Mouse (Mus musculus) monocyte, adult 59 days (primary cell): ENCODE data around the gene Mydgf. TPM values are rescaled to one million over a fixed set of nuclear protein-coding genes. Genes with fewer than 3 reads are reported as not detected.

Experiments
- total RNA-seq, 2 experiments: library from RNA; stranded (reverse); gene quantifications; one replicate each; pipeline ENCODE4 v1.2.4; 2023

Mydgf gene
- 10 to 100 TPM; 43.5 to 54.0 TPM for total RNA-seq

GRCm38 (mm10) chr17:56183658-56184103 lies at the start of gene Mydgf:
Mydgf (minus strand) TSS chr17:56183920.

DNA sequence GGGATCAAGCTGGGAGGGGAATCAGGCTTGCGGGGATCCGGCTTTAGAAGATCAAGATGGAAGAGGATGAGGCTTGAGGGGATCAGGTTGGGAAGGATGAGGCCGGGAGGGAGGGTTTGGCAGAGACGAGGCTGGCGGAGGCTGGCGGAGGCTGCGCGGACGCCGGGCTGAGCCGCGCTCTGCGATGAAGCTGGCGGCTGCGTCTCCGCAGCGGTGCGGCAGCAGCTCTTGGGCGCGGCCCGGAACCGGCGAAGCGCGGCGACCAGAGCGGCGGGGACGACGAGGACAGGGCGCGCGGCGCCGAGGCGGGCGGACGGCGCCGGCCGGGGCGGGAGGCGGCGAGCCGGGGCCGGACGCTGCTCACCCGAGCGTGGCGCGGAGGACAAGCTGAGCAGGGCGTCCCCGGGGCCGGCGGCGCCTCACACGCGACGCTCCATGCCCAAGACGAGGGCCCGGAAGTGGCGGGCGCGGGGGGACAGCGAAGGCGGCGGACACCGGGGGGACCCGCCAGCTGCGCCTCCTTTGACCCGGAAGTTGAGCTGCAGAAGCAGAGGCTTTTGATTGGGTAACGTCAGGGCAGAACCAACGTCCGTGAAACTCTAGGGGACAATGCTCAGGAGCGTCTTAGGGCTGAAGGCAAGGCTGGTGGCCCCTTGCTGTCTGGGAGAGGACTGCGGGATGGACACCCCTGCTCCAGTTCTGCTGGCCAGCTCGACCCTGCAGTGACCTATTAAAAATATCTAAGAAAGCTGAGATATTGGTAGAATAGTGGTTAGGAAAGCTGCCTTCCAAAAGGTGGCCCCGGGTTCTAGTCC lies 34.9 kb upstream of the Mydgf start, which contains the start of gene Dpp9:
Gene Dpp9, minus strand, starts transcription at position 529 of the 815 bp plus-strand sequence.

GRCm38 (mm10) chr17:56162231-56162774 lies 21.4 kb downstream of the Mydgf start, which contains the start of gene Tnfaip8l1:
Tnfaip8l1 (plus strand) TSS chr17:56162477.

GRCm38 (mm10) chr17:56139858-56140595 lies 43.7 kb downstream of the Mydgf start, which contains the start of gene Sema6b:
Sema6b (minus strand) TSS chr17:56140343.

Other genes with a start within 250 kb of the Mydgf start
- 1 to 10 TPM; 3.8 to 4.3 TPM for gene Zfp119b, start 234.4 kb downstream of the Mydgf start, total RNA-seq
- gene Ebi3, start 231.3 kb downstream of the Mydgf start, total RNA-seq, result 100 to 1,000 TPM; 104 to 106 TPM
- gene Yju2, start 224.8 kb downstream of the Mydgf start, total RNA-seq, result 10 to 100 TPM; 23.3 to 30.4 TPM
- 1 to 10 TPM in 1 of 2 experiments, under 1 TPM in 1; 0.88 to 1.3 TPM for gene Shd, start 213.5 kb downstream of the Mydgf start, total RNA-seq
- gene Fsd1, start 197.4 kb downstream of the Mydgf start, total RNA-seq, result not detected
- gene Stap2, start 178.3 kb downstream of the Mydgf start, total RNA-seq, result 1 to 10 TPM in 1 of 2 experiments, under 1 TPM in 1; 0.76 to 1.3 TPM
- gene Mpnd, start 178.2 kb downstream of the Mydgf start, total RNA-seq, result 10 to 100 TPM; 42.0 to 43.1 TPM
- gene Sh3gl1, start 147.3 kb downstream of the Mydgf start, total RNA-seq, result 10 to 100 TPM; 50.9 to 57.1 TPM
- gene Chaf1a, start 143.5 kb downstream of the Mydgf start, total RNA-seq, result 1 to 10 TPM; 1.6 to 2.1 TPM
- 10 to 100 TPM; 41.1 to 44.6 TPM for gene Ubxn6, start 108.9 kb downstream of the Mydgf start, total RNA-seq
- gene Hdgfl2, start 104.3 kb downstream of the Mydgf start, total RNA-seq, result 10 to 100 TPM; 48.3 to 48.7 TPM
- not detected for gene Plin4, start 74.1 kb downstream of the Mydgf start, total RNA-seq
- not detected for gene Plin5, start 66.3 kb downstream of the Mydgf start, total RNA-seq
- 1 to 10 TPM in 1 of 2 experiments, not detected in 1; 3.7 TPM for gene Lrg1, start 61.9 kb downstream of the Mydgf start, total RNA-seq
- gene Sema6b, start 43.6 kb downstream of the Mydgf start, total RNA-seq, result 1 to 10 TPM; 2.7 to 3.7 TPM
- gene Tnfaip8l1, start 21.4 kb downstream of the Mydgf start, total RNA-seq, result under 1 TPM; 0.33 to 0.39 TPM
- gene Dpp9, start 35.0 kb upstream of the Mydgf start, total RNA-seq, result 10 to 100 TPM; 38.8 to 43.3 TPM
- 10 to 100 TPM; 17.3 to 18.1 TPM for gene Fem1a, start 72.9 kb upstream of the Mydgf start, total RNA-seq
- 10 to 100 TPM; 25.5 to 30.4 TPM for gene Ticam1, start 92.9 kb upstream of the Mydgf start, total RNA-seq
- 10 to 100 TPM; 24.0 to 26.1 TPM for gene Plin3, start 109.0 kb upstream of the Mydgf start, total RNA-seq
- gene Arrdc5, start 116.4 kb upstream of the Mydgf start, total RNA-seq, result not detected
- gene Uhrf1, start 119.4 kb upstream of the Mydgf start, total RNA-seq, result 1 to 10 TPM; 1.5 to 2.3 TPM
- 10 to 100 TPM; 30.1 to 31.2 TPM for gene Kdm4b, start 142.1 kb upstream of the Mydgf start, total RNA-seq